Mouse (Mus musculus): ENCODE data around the gene Maml3.

GRCm38 (mm10) chr3:52044651-52045050 is 60.2 kb downstream of the Maml3 start:
- TF ChIP-seq CTCF (IDR thresholded peaks at IDR 0.05; ENCODE audit: control insufficient read depth, insufficient read depth, insufficient read length), result no peak
- TF ChIP-seq USF1 (IDR thresholded peaks at IDR 0.05; ENCODE audit: low read depth), result no peak

Data from C2C12 (cell line).